Mouse (Mus musculus): Measurements from ENCODE around the gene Adamtsl2. TPM values are rescaled to one million over a fixed set of nuclear protein-coding genes. Genes with fewer than 3 reads are reported as not detected.

Adamtsl2 gene
- total RNA-seq, 4 experiments from 2014 or later: 14.3 to 24.8 (median 19.3) TPM

GRCm38 (mm10) chr2:27077655-27078244 is 1.4 kb upstream of the Adamtsl2 start:
- no peak for DNase-seq

DNA sequence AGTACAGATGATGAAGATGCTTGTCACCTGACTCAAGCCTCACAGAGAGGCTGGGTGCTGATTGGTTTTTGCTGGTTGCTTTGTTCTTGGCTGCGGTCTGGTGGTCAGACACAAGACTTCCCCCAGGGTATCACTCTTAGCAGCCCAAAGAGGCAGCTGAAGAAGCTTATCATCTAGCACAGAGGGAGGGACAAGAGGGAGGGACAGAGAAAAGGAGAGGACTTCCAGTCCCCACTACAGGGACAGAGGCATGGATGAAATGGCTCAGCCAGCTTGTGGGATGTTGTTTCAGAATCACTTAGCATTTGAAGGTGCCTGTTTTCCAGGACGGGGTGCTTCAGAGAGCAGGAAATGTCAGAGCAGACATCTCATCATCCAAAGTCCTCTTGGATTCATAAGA is 867 bp upstream of the Adamtsl2 start:
- DNase-seq: no peak

GRCm38 (mm10) chr2:27079649-27080048 is 470 bp downstream of the Adamtsl2 start:
- DNase-seq: no peak

DNA sequence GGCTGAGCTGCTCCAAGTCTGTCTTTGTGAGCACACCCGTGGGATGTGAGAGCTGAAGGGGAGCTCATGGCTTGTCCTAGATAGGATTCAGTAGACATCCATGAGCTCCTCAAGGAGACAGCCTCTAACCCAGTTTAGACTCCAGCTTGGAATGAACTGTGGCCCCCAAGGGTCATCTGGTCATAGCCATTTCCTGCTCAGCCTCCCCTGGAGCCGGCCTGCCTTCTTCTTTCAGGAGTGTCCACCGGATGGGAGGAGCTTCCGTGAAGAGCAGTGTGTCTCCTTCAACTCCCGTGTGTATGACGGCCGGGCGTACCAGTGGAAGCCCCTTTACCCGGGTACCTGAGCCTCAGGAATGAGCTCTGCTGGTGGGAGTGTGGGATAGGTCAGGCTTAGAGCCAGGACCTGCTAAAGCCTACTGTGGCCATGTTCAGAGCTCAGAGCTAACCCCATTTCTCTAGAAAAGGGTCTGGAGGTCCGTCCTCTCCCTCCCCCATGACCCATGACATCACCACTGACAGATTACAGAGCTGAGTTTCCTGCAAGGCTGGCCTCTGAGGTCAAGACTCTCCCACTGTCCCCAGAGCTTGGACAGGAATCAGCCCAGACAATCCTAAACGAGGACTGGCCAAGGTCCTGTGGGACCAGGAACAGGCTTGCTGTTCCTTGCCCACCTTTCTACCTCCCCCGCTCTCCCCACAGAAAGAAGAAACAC is 4.7 kb downstream of the Adamtsl2 start:
- peak; percentile 32 for DNase-seq

GRCm38 (mm10) chr2:27084963-27085362 is 5.8 kb downstream of the Adamtsl2 start:
- DNase-seq: no peak

DNA sequence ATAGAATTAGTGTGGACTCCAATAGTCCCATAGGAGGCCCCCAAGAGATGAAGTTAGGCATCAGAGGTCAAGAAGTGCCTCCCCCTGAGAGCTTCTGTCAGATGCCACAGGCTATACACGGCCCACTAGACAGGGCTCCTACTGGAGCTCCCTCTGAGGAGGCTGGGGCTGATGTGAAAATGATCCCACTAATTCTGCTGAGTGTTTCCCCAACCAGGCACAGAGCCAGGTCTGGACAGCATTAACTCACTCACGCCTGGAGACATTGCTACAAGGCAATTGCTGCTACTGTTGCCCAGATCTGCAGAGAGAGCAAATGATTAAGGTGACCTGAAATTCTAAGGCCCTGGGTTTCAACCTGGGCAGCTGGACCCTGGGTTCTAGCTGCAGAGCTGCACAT is 6.6 kb downstream of the Adamtsl2 start:
- DNase-seq: no peak

GRCm38 (mm10) chr2:27086483-27087010 is 7.4 kb downstream of the Adamtsl2 start:
- DNase-seq: no peak

GRCm38 (mm10) chr2:27087581-27087980 is 8.4 kb downstream of the Adamtsl2 start:
- no peak for DNase-seq

GRCm38 (mm10) chr2:27088071-27088644 is 9.0 kb downstream of the Adamtsl2 start:
- peak; percentile 58 for DNase-seq

DNA sequence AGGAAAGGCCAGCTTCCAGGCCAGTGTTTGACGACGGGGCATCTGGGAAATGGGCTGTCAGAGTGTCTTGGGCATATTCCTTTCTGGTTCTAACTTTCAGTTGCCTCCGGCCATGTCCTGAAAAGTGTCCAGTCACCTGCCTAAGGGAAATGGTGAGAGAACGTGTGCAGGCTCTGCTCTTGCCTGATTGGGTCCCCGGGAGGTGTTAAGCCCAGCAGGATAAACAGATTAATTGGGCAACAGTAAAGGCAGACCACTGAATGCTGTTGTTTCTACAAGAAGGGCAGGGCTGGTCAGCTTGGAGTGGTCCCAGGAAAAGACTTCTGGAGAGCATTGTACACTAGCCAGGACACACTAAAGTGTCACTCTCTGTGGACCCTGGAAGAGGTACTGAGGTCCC is 9.5 kb downstream of the Adamtsl2 start:
- DNase-seq: no peak

GRCm38 (mm10) chr2:27089238-27089637 is 10.1 kb downstream of the Adamtsl2 start:
- no peak for DNase-seq

DNA sequence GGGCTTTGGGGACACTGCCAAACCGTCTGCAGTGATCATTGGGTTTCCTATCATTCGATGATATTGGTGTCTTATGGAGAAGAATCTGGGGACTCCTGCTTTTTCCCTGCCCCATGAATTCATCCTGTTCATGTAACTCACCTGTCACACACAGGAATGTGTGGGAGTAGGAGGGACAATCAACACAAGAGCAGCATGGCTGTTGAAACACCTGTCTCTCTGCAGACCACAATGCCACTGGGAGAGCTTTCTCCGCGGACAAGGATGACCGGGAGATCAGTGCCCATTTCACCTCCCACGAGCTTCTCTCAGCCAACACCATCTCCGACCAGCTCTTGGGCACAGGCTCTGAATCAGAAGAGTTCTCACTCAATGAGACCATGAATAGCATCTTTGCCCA is 16.0 kb downstream of the Adamtsl2 start:
- DNase-seq: no peak

DNA sequence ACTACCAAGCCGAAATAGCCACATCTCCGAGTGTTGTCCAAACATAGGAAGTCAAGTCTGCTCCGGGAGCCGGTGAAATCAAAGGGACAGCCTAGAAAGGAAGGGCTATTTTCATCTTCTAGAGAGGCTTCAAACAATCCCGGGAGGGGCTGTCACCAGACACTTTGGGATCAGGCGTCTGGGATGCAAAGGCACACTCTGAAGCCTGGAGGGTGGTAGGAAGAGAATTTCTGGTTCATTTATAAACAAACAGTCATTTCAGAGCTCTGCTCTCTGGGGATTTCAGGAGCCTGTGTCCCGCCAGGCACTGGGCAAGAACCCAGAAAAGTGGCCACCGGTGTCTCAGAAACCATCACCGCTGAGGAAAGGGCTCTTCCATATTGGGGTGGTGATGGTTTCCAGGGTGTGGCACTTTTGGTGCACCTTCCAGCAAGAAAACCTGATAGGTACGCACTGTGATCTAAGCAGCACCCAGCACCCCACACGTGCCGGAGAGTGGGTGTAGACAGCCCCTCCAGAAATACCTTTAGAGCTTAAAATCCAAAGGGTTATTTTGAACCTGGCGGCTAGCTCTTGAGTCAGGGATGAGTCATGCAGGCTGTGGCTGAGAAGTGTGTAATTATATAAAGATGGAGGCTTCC is 17.3 kb downstream of the Adamtsl2 start:
- no peak for DNase-seq

DNA sequence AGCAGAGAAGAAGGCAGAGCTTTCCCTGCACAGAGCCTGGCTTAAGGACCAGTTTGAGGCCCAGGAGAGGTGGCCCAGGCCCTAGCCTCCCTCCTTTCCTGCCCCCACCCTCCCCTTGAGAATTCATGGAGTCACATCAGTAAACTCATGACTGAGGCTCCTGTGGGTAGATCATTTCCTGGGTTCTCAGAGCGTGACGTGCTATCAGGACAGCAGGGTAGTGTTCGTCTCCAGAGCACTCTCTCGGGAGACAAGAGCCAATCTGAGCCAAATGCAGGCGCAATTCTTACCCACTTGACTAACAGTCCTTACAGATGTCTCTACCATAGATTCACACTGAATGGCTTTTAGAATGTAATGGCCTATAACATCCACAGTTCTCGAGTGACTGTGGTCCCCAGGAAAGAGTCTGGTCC is 18.1 kb downstream of the Adamtsl2 start:
- DNase-seq: no peak

GRCm38 (mm10) chr2:27097776-27098175 is 18.6 kb downstream of the Adamtsl2 start:
- no peak for DNase-seq

DNA sequence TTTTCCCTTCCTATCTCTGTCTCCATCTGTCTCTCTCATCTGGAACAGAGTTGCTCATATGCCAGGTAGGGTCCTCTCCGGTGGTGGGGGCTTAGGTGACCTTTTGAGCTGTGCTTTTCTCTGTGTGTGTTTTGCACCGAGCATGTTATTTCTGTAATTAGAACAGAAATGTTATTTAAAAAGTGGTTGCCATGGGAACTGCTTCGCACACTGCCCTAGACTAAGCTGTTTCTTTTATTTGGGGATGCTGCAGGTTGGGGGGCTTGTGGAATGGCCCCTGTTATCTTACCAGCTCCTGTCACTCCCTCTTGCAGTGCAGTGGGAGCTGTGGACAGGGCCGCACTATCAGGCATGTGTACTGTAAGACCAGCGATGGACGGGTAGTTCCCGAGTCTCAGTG is 24.4 kb downstream of the Adamtsl2 start:
- no peak for DNase-seq

- DNase-seq: no peak
These were observed 27.6 kb downstream of the Adamtsl2 start for GRCm38 (mm10) chr2:27106816-27107215.

DNA sequence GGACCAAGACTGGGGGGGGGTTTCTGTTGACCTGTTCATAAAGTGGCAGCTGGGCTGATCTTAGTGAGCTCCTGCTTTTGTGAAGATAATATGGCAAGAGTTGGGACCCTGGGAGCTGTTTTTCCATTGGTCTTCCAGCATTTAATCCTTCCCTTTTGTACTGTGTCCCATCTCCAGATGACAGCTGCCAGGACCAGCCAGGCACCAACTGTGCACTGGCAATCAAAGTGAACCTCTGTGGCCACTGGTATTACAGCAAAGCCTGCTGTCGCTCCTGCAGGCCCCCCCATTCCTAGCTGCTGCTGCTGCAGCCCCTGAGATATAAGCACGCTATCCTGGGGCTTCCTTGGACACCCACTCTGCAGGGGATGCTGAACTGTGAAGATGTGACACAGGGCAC is 29.0 kb downstream of the Adamtsl2 start:
- DNase-seq: no peak

DNA sequence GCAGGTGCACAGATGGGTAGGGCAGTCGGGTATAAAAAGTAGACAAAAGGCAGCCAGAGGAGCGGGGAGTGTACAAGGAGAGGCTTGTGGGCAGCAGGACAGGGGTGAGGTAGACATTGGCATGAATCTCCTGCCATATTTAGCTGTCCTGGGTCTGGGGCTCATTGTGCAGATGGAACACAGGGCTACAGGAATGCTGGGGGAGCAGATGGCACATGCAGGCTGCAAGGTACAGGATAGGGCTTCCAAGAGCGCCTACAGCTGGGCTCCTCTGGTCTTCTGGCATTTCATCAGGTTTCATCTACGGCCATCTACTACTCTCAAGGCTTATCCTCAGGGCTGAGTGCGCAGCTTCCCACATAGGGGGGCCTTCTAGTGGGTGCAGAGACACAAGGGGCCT is 29.9 kb downstream of the Adamtsl2 start:
- no peak for DNase-seq

DNA sequence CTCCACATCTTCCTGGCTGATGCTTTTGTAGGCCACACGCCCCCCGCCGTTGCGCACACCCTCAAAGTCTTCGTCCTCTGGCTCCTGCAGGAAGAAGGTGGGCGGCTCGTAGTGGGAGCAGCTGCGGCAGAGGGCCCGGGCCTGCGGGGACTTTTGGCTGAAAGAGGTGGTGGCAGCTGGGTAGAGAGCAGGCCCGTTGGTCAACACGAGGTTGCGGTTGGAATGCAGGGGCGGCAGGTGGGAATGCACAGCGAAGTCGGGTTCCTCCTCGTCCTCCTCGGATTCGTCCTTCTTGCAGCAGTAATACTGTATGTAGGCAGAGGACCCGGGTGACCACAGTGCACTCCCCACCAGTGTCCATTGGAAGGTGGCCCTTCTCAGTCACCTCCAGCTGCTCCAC is 33.4 kb downstream of the Adamtsl2 start:
- DNase-seq: no peak

DNA sequence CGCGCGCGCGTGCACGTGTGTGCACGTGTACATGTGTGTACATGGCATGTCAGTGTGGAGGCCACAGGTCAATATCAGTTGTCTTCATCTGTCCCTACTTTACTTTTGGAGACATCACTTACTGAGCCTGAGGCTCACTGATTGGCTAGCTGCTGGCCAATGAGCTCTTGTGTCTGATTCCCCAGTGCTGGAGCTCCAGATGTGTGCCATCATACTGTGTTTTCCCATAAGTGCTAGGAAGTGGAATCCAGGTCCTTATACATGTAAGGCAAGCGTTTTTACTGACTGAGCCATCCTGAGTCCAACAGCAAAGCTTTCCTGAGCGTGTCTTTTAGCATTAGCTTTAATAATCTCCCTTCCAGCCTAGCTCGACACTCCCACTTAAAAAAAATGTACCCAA is 35.0 kb downstream of the Adamtsl2 start:
- no peak for DNase-seq

DNA sequence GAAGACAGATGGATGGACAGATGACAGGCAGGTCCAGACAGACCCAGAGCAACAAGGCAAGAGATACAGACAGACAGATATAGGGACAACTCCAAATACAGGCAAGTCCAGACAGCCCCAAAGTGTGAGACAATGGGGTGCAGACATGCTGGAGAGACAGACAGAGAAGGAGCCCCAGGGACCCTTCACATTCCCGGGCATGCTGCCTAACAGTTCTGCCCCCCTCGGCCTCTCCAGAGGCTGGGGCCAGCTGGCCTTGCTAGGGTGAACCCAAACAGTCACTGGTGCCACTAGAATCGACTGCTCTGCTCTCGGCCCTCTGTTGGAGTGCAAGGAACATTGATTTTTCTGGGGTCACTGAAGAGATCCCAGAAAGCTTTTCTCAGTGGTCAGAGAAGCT is 39.3 kb downstream of the Adamtsl2 start:
- DNase-seq: no peak

DNA sequence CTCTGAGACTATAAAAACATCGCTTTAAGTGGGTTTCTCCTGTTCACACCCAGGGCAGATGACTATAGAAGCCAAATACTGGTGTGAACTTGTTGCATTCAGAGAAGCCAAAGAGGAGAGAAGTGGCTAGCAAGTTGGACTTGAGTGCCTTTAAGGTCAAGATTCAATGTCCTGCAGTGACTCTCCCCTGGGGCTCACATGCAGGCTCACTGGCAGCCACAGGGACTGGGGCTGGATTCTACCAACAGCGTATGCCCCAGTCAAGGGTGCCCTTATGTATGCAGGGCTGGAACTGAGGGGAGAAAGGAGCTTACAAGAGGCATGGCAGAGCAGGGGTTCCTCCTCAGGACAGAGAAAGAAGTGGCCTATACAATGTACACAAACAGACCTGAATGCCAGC is 40.6 kb downstream of the Adamtsl2 start:
- no peak for DNase-seq
